Mouse (Mus musculus): ENCODE results near the gene Phf19. TPM values are rescaled to one million over a fixed set of nuclear protein-coding genes. Genes with fewer than 3 reads are reported as not detected.

Gene Phf19
- polyA plus RNA-seq, 1 experiment from 2014 or later = 1.6 TPM

DNA sequence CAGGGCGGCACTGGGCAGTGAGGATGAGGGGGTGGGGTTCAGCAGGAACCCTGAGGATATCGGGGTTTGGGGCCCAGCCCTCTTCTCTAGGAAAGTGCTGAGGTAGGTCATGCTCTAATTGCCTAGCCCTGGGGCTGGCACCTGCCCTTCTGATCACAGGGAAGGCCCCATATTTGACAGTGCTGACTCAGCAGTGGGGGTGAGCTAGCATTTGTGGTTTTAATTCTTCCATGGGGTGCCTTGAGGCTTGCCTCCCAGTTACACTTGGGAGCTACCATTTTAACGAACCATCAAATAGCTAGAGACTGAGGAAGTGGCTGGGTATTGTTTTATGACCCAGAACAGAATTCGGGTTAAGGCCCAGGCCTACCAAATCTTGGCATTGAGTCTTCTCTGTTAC, 31.8 kb upstream of the Phf19 start:
- no peak overlapping the region for H3K4me2 ChIP-seq (ENCODE audit: low read length)
- H3K27me3 ChIP-seq (ENCODE audit: control insufficient read depth, insufficient read depth, low read length) = no peaks in the 10 kb centered on the region
- 82% methylated on average over 4 of the region's 4 CpGs for WGBS
- H3K27ac ChIP-seq (replicated peaks; ENCODE audit: low read depth, low read length) = no peak overlapping the region
- no peaks in the 10 kb centered on the region for H3K9me3 ChIP-seq (ENCODE audit: control insufficient read depth, low read length)
- ATAC-seq (ENCODE audit: low FRiP score, low TSS enrichment) = no peak
- DNase-seq = no peak
- H3K4me3 ChIP-seq (replicated peaks; ENCODE audit: low read depth, low read length) = no peak overlapping the region
- no peaks in the 10 kb centered on the region for H3K36me3 ChIP-seq (ENCODE audit: control insufficient read depth, insufficient read depth, low read length)
- H3K4me1 ChIP-seq (ENCODE audit: control insufficient read depth, insufficient read depth, low read length) = no peaks in the 10 kb centered on the region
- no peak overlapping the region for H3K9ac ChIP-seq (replicated peaks; ENCODE audit: low read length)

DNA sequence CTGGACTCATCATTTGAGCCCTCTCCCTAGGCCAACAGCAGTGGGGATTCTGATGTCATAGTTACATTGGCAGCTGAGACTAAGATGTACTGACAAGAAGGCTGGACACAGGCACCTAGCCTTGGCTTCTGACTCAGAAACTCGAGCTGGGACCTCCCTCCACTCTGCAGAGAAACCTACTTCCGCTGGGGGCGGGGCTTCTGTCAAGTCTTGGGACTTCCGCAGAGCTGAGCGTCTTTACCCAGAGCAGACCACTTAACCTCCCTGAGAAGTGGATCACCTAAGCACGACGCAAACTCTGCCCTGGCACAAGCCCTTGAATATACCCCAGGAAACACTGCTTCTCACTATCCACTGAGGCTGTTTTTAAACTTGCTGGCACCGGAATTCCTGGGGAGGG, 30.9 kb upstream of the Phf19 start:
- H3K9ac ChIP-seq (replicated peaks; ENCODE audit: low read length) = no peak overlapping the region
- no peaks in the 10 kb centered on the region for H3K4me1 ChIP-seq (ENCODE audit: control insufficient read depth, insufficient read depth, low read length)
- no peak for ATAC-seq (ENCODE audit: low FRiP score, low TSS enrichment)
- no peaks in the 10 kb centered on the region for H3K36me3 ChIP-seq (ENCODE audit: control insufficient read depth, insufficient read depth, low read length)
- no peak overlapping the region for H3K27ac ChIP-seq (replicated peaks; ENCODE audit: low read depth, low read length)
- no peak overlapping the region for H3K4me2 ChIP-seq (ENCODE audit: low read length)
- no peak overlapping the region for H3K4me3 ChIP-seq (replicated peaks; ENCODE audit: low read depth, low read length)
- H3K27me3 ChIP-seq (ENCODE audit: control insufficient read depth, insufficient read depth, low read length) = no peaks in the 10 kb centered on the region
- DNase-seq = no peak
- WGBS = 33% methylated on average over 8 of the region's 8 CpGs
- no peaks in the 10 kb centered on the region for H3K9me3 ChIP-seq (ENCODE audit: control insufficient read depth, low read length)

GRCm38 (mm10) chr2:34943556-34944120, 29.8 kb upstream of the Phf19 start:
- ATAC-seq (ENCODE audit: low FRiP score, low TSS enrichment) (no peak), DNase-seq (no peak)
- no peak overlapping the region for H3K27ac ChIP-seq (replicated peaks; ENCODE audit: low read depth, low read length)
- 79% methylated on average over 13 of the region's 13 CpGs for WGBS
- no peak overlapping the region for H3K4me3 ChIP-seq (replicated peaks; ENCODE audit: low read depth, low read length)
- H3K9ac ChIP-seq (replicated peaks; ENCODE audit: low read length) = no peak overlapping the region
- H3K36me3 ChIP-seq (ENCODE audit: control insufficient read depth, insufficient read depth, low read length) = no peaks in the 10 kb centered on the region
- H3K4me2 ChIP-seq (ENCODE audit: low read length) = no peak overlapping the region
- no peaks in the 10 kb centered on the region for H3K27me3 ChIP-seq (ENCODE audit: control insufficient read depth, insufficient read depth, low read length)
- H3K4me1 ChIP-seq (ENCODE audit: control insufficient read depth, insufficient read depth, low read length) = no peaks in the 10 kb centered on the region
- H3K9me3 ChIP-seq (ENCODE audit: control insufficient read depth, low read length) = no peaks in the 10 kb centered on the region

DNA sequence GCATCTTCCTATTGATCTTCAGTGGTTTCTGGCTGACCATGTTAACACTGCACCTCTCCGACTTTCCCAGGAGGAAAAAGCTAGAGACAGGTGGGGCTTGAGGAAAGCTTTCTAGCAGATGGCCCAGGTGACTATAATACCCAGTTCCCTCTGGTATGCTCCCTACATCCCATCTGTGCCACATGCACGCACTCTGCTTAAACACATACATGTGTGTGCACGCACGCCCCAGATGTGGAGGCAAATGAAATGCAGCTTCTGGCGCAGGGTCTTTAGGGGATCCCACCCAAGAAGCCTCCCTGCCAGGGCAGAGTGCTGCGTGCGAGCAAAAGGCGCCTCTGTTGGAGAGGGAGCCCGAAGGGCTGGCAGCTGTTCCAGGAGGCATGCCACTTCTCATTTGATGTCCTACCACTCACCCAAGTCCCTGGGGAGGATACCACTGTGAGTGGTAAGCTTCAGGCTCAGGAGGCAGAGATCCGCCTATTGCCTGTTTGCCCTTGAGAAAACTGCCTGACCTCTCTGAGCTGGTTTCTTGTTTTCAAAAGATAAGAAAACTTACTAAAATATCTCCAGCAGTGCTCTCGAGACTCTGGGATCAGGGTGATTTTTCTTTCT, 27.3 kb upstream of the Phf19 start:
- Histone ChIP-seq H3K27ac (replicated peaks; ENCODE audit: low read depth, low read length) (no peak overlapping the region), H3K4me1 (ENCODE audit: control insufficient read depth, insufficient read depth, low read length) (no peaks in the 10 kb centered on the region), H3K9me3 (ENCODE audit: control insufficient read depth, low read length) (no peaks in the 10 kb centered on the region), H3K4me3 (replicated peaks; ENCODE audit: low read depth, low read length) (no peak overlapping the region), H3K4me2 (ENCODE audit: low read length) (no peak overlapping the region), H3K36me3 (ENCODE audit: control insufficient read depth, insufficient read depth, low read length) (no peaks in the 10 kb centered on the region), H3K9ac (replicated peaks; ENCODE audit: low read length) (no peak overlapping the region), H3K27me3 (ENCODE audit: control insufficient read depth, insufficient read depth, low read length) (no peaks in the 10 kb centered on the region)
- ATAC-seq (ENCODE audit: low FRiP score, low TSS enrichment) (no peak), DNase-seq (no peak)
- 74% methylated on average over 11 of the region's 11 CpGs for WGBS

DNA sequence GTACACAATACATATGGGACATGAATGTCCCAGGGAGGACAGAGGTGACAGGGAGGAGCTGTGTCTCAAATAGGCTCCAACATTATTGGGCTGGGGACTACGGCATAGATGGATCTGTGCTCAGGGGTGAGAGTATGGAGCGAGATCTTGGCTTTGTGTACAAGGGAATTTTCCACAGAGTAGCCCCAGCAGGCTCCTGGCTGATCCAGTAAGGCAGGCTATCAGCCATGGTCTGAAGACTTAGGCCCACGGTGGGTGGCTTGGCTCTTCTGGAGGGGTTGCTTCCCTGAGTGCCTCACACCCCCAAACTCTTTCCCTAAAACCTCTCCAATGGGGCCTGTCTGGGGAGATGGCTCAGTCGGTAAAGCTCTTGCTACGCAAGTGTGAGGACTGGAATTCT, 26.4 kb upstream of the Phf19 start:
- no peak overlapping the region for H3K9ac ChIP-seq (replicated peaks; ENCODE audit: low read length)
- no peaks in the 10 kb centered on the region for H3K9me3 ChIP-seq (ENCODE audit: control insufficient read depth, low read length)
- no peak overlapping the region for H3K4me3 ChIP-seq (replicated peaks; ENCODE audit: low read depth, low read length)
- H3K27me3 ChIP-seq (ENCODE audit: control insufficient read depth, insufficient read depth, low read length) = no peaks in the 10 kb centered on the region
- no peaks in the 10 kb centered on the region for H3K36me3 ChIP-seq (ENCODE audit: control insufficient read depth, insufficient read depth, low read length)
- no peak for DNase-seq
- 71% methylated on average over 5 of the region's 5 CpGs for WGBS
- no peaks in the 10 kb centered on the region for H3K4me1 ChIP-seq (ENCODE audit: control insufficient read depth, insufficient read depth, low read length)
- ATAC-seq (ENCODE audit: low FRiP score, low TSS enrichment) = no peak
- no peak overlapping the region for H3K27ac ChIP-seq (replicated peaks; ENCODE audit: low read depth, low read length)
- H3K4me2 ChIP-seq (ENCODE audit: low read length) = no peak overlapping the region

DNA sequence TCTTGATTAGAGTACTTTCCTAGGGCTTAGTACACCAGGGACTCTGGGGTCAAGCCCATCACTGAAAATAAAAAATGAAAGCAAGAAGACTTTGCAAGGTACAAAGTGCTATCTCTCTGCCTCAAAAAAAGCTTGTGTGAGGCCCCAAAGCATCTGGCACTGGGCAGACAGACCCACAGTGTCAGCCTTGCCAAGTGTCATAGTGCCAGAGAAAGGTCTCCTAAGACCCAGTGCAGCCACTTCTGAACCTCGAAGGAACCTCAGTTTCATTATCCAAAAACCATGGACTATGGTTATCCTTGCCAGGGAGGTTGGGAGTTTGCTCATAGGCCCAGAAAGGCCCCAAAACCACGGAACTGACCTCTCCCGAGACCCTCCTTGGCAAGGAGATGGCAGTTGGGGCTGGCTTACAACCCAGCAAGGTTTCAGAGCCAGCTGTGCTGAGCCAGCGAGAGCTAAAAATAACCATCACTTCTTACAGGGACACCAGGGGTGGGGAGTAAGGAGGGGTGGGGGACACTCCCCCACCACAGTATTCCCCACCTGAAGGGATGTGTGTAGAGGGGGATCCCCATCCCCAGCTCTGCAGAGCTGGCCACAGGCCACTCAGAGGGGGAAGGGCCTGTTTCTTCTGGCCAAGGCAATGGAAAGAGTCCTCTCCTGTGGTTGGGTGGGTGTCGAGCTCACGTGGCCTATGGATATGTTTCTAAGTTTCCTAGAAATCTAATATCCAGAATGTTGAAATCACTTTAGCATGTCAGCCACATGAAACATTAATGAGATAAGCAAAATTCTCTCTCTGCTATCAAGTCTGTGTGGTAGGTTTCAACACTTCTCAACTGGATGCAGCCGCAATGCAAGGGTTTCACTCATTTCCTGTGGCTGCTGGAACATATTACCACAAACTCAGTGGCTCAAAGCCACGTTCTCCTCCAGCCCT, 24.7 kb upstream of the Phf19 start:
- DNase-seq (no peak), ATAC-seq (ENCODE audit: low FRiP score, low TSS enrichment) (no peak)
- no peak overlapping the region for H3K27ac ChIP-seq (replicated peaks; ENCODE audit: low read depth, low read length)
- no peaks in the 10 kb centered on the region for H3K9me3 ChIP-seq (ENCODE audit: control insufficient read depth, low read length)
- no peak overlapping the region for H3K4me2 ChIP-seq (ENCODE audit: low read length)
- H3K36me3 ChIP-seq (ENCODE audit: control insufficient read depth, insufficient read depth, low read length) = no peaks in the 10 kb centered on the region
- H3K27me3 ChIP-seq (ENCODE audit: control insufficient read depth, insufficient read depth, low read length) = no peaks in the 10 kb centered on the region
- H3K9ac ChIP-seq (replicated peaks; ENCODE audit: low read length) = no peak overlapping the region
- H3K4me3 ChIP-seq (replicated peaks; ENCODE audit: low read depth, low read length) = no peak overlapping the region
- WGBS = 83% methylated on average over 8 of the region's 8 CpGs
- H3K4me1 ChIP-seq (ENCODE audit: control insufficient read depth, insufficient read depth, low read length) = no peaks in the 10 kb centered on the region

- Histone ChIP-seq H3K4me1 (ENCODE audit: control insufficient read depth, insufficient read depth, low read length) (no peaks in the 10 kb centered on the region), H3K27me3 (ENCODE audit: control insufficient read depth, insufficient read depth, low read length) (no peaks in the 10 kb centered on the region), H3K4me3 (replicated peaks; ENCODE audit: low read depth, low read length) (no peak overlapping the region), H3K4me2 (ENCODE audit: low read length) (no peak overlapping the region), H3K9me3 (ENCODE audit: control insufficient read depth, low read length) (no peaks in the 10 kb centered on the region), H3K27ac (replicated peaks; ENCODE audit: low read depth, low read length) (no peak overlapping the region), H3K36me3 (ENCODE audit: control insufficient read depth, insufficient read depth, low read length) (no peaks in the 10 kb centered on the region), H3K9ac (replicated peaks; ENCODE audit: low read length) (no peak overlapping the region)
- WGBS = 48% methylated on average over 5 of the region's 5 CpGs
- no peak for ATAC-seq (ENCODE audit: low FRiP score, low TSS enrichment)
- DNase-seq = no peak
Measured at GRCm38 (mm10) chr2:34937460-34937859, 23.6 kb upstream of the Phf19 start.

DNA sequence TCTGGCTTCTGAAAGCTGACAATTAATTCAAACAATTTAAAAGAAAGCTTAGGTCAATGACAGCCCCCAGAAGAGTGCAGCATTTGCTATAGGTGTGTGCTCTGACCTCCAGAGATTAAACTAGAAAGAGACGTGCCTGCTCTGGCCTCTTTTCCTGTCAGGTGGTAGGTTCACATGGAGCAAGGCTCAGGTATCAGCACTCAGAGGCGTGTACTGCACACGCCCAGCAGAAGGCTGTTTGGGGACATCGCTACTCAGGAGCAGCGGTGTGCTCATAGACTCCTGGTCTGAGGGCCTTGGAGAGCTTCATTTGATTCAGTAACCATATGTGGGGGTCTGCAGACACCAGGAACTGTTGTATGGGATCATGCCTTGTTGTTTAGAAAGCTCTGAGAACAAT, 13.5 kb upstream of the Phf19 start:
- no peak for DNase-seq
- 80% methylated on average over 5 of the region's 5 CpGs for WGBS

More for the DNA sequence above, 13.5 kb upstream of the Phf19 start:
- H3K4me2 ChIP-seq (ENCODE audit: low read length) = no peak overlapping the region
- no peaks in the 10 kb centered on the region for H3K9me3 ChIP-seq (ENCODE audit: control insufficient read depth, low read length)
- no peaks in the 10 kb centered on the region for H3K4me1 ChIP-seq (ENCODE audit: control insufficient read depth, insufficient read depth, low read length)
- H3K9ac ChIP-seq (replicated peaks; ENCODE audit: low read length) = no peak overlapping the region
- ATAC-seq (ENCODE audit: low FRiP score, low TSS enrichment) = no peak
- H3K4me3 ChIP-seq (replicated peaks; ENCODE audit: low read depth, low read length) = no peak overlapping the region
- H3K36me3 ChIP-seq (ENCODE audit: control insufficient read depth, insufficient read depth, low read length) = no peaks in the 10 kb centered on the region
- H3K27me3 ChIP-seq (ENCODE audit: control insufficient read depth, insufficient read depth, low read length) = no peaks in the 10 kb centered on the region
- H3K27ac ChIP-seq (replicated peaks; ENCODE audit: low read depth, low read length) = no peak overlapping the region

All from midbrain, embryonic 14.5 days (tissue).